Mouse (Mus musculus): ENCODE data around the gene Slc38a10. TPM values are rescaled to one million over a fixed set of nuclear protein-coding genes. Genes with fewer than 3 reads are reported as not detected.
A peak's percentile ranks its signal among the peaks of the same experiment; 100 is the strongest.

The Slc38a10 gene
- polyA plus RNA-seq, 1 experiment from 2014 or later = 77.5 TPM

DNA sequence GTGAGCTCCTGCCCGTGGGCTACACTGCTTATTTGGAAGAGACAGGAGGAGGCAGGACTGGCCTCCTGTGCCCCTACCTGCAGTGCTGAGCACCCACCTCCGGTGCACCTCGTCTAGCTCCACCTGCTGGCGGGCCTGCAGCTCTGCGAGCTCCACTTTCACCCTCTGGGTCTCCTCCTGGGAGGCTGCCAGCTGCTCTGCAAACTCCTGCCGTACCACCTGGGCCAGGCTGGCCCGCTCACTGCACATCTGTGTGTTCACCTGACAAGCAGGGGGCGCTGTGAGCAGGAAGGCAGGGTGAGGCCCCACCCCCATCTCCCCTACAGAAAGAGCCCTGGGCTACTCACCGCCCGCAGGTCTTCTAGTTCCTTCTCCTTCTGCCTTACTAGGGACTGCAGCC, 85.9 kb downstream of the Slc38a10 start:
- Histone ChIP-seq H3K27me3 (no peaks in the 10 kb centered on the region; the same call in 1 of the 2 replicates), H3K4me1 (replicated peaks) (peaks cover 10% of the 10 kb centered on the region; the same call in 1 of the 2 replicates), H3K9me3 (replicated peaks) (no peaks in the 10 kb centered on the region), H3K4me3 (no peak overlapping the region), H3K36me3 (peaks cover 10% of the 10 kb centered on the region; the same call in 1 of the 2 replicates), H3K27ac (0 out of 2 replicates have a peak overlapping the region, but pooled peaks have one; percentile 38), H3K9ac (no peak overlapping the region), H3K4me2 (peak overlapping the region; percentile 34)
- WGBS = 24% methylated on average over 10 of the region's 10 CpGs
- ATAC-seq (replicated peaks; ENCODE audit: insufficient number of reproducible peaks, insufficient read depth, low FRiP score, low read depth) = peak; percentile 47

DNA sequence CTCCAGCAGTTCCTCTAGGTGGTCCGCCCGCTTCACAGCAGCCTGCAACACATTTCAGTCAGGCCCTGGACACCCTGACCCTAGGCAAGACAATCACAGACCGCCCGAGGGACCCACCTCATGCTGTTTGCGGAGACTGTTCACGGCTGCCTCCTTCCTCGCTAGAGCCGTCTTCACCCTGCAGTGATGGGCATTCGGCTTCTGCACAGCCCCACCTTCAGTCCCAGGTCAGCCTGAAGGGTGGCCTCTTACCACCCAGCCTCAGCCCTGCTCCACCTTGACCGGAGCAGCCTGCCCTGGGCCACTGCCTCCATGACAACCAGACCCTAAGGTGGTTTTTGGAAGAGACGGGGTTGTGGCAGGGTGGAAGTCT, 86.5 kb downstream of the Slc38a10 start:
- Histone ChIP-seq H3K4me2 (no peak overlapping the region), H3K9me3 (replicated peaks) (no peaks in the 10 kb centered on the region), H3K4me3 (no peak overlapping the region), H3K27me3 (no peaks in the 10 kb centered on the region; the same call in 1 of the 2 replicates), H3K27ac (no peak overlapping the region), H3K4me1 (replicated peaks) (peaks cover 10% of the 10 kb centered on the region; the same call in 1 of the 2 replicates), H3K36me3 (peaks cover 7% of the 10 kb centered on the region; the same call in 1 of the 2 replicates), H3K9ac (no peak overlapping the region)
- 92% methylated on average over 11 of the region's 11 CpGs for WGBS
- no peak for ATAC-seq (replicated peaks; ENCODE audit: insufficient number of reproducible peaks, insufficient read depth, low FRiP score, low read depth)

DNA sequence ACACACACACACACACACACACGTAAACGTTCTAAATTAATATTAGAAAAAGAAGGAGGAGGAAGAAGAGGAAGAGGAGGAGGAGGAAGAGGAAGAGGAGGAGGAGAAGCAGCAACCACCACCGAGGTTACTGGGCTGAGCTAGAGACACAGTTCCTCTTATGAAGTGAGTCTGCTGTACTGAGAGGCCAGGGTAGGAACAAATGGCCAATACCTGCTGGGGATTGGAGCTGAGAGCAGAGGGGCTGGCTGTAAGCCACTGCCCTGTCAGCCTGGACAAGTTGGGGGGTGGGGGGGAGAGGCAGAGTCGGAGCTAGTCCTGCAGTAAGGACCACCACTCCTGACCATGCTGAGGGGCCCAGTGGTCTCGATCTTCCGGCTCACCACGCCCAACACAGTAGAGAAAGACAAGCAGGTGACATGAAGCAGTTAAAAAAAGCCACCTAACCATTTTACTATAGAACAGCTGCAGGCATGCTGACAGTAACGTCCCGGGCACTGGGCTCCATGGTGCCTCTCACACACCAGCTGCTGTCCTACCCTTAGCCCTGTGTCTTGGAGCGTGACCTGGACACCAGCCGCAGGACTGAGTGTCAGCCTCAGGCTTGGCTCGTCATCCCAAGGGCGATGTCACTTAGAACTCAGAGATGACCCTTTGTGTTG, 87.0 kb downstream of the Slc38a10 start:
- no peaks in the 10 kb centered on the region; the same call in 1 of the 2 replicates for H3K27me3 ChIP-seq
- ATAC-seq (replicated peaks; ENCODE audit: insufficient number of reproducible peaks, insufficient read depth, low FRiP score, low read depth) = no peak
- peaks cover 10% of the 10 kb centered on the region; the same call in 1 of the 2 replicates for H3K4me1 ChIP-seq (replicated peaks)
- WGBS = 84% methylated on average over 13 of the region's 13 CpGs
- H3K36me3 ChIP-seq = peaks cover 7% of the 10 kb centered on the region; the same call in 1 of the 2 replicates
- H3K4me2 ChIP-seq = no peak overlapping the region
- H3K9me3 ChIP-seq (replicated peaks) = no peaks in the 10 kb centered on the region
- H3K9ac ChIP-seq = no peak overlapping the region
- no peak overlapping the region for H3K4me3 ChIP-seq
- H3K27ac ChIP-seq = no peak overlapping the region

DNA sequence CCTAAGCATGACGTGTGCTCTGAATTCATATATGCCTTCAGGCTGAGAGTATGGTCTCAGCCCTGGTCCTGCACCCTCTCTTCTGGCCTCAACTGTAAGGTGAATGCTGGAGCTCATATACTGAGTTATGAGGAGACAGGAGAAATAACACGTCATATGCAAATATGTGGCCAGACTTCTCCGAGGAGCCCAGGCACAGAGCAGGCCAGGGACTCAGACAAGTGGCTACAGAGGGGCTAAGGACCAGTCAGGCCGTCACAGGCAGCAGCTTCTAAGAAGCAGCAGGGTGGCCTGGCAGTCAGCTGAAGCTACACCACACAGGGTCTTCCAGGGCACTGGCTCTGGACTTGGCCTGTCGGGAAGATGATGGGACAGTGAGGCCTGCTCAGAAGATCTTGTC, 87.8 kb downstream of the Slc38a10 start:
- Histone ChIP-seq H3K9me3 (replicated peaks) (no peaks in the 10 kb centered on the region), H3K27ac (no peak overlapping the region), H3K4me3 (no peak overlapping the region), H3K27me3 (no peaks in the 10 kb centered on the region; the same call in 1 of the 2 replicates), H3K9ac (no peak overlapping the region), H3K36me3 (peaks cover 2% of the 10 kb centered on the region; the same call in 1 of the 2 replicates), H3K4me2 (no peak overlapping the region), H3K4me1 (replicated peaks) (peaks cover 10% of the 10 kb centered on the region; the same call in 1 of the 2 replicates)
- ATAC-seq (replicated peaks; ENCODE audit: insufficient number of reproducible peaks, insufficient read depth, low FRiP score, low read depth) = no peak
- WGBS = 75% methylated on average over 5 of the region's 5 CpGs

DNA sequence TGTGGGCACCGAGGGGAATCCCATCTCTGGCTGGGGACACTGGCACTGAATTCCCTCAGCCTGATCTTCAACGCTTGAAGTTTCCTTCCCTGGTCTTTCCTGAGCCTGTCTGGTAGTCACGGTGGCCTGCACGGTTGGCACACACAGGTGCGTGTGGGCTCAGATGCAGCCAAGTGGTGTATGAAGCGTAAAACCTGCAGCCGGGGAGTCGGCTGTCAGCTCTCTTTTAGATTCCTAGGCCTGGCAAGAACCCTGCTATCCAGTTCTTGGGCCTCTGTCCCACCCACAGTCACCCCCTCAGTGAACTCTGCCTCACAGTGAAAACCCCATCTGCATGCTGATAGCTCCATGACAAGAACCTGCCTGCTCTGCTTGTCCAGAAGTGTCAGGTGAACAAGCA, 90.5 kb downstream of the Slc38a10 start:
- H3K9ac ChIP-seq = no peak overlapping the region
- H3K27me3 ChIP-seq = no peaks in the 10 kb centered on the region; the same call in 1 of the 2 replicates
- WGBS = 68% methylated on average over 8 of the region's 8 CpGs
- no peak overlapping the region for H3K4me2 ChIP-seq
- no peaks in the 10 kb centered on the region for H3K9me3 ChIP-seq (replicated peaks)
- no peak overlapping the region for H3K27ac ChIP-seq
- no peak overlapping the region for H3K4me3 ChIP-seq
- H3K36me3 ChIP-seq = no peaks in the 10 kb centered on the region
- peaks cover 4% of the 10 kb centered on the region; the same call in 1 of the 2 replicates for H3K4me1 ChIP-seq (replicated peaks)
- no peak for ATAC-seq (replicated peaks; ENCODE audit: insufficient number of reproducible peaks, insufficient read depth, low FRiP score, low read depth)

DNA sequence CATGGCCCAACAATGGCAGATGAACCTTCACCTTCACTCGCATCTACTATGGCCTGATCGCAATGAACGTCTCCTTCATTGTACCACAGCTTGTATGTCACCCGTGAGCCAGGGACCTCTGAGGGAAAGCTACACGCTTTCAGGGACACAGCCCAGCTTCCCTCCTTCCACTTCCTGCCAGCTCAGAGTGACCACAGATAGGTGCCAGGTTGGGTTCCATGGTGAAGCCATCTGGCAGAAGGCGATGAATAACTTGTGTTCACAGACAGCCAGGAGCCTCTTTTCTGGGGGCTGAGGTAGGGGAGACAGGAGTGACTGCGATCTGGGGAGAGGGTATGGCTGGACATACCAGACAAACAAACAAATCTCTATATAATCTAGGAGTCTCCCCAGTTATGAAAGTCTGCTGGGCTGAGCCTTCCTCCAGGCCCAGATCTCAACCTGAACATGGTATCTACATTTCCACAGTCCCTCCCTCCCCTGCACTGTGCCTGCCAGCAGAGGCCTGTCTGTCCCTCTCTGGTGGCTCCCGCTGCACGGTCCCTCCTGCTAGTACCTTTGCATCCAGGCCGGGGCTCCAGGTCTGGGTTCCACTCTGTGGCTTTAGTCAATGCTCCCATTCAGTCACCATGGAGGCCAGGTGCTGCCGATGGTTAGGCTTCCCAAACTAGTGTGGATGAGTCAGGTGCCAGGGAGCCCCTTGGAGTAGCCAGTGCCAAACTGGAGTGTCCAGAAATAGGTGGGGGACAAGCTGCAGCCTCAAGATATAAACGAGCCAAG, 95.0 kb downstream of the Slc38a10 start:
- Histone ChIP-seq H3K9me3 (replicated peaks) (no peaks in the 10 kb centered on the region), H3K27ac (no peak overlapping the region), H3K4me3 (no peak overlapping the region), H3K36me3 (no peaks in the 10 kb centered on the region), H3K9ac (no peak overlapping the region), H3K4me1 (replicated peaks) (peaks cover 11% of the 10 kb centered on the region), H3K27me3 (no peaks in the 10 kb centered on the region), H3K4me2 (no peak overlapping the region)
- WGBS = 74% methylated on average over 12 of the region's 12 CpGs
- ATAC-seq (replicated peaks; ENCODE audit: insufficient number of reproducible peaks, insufficient read depth, low FRiP score, low read depth) = no peak

Small RNAs within 50 kb of the gene (microRNA-seq; reads per million reads assigned to microRNA genes)
- gene Gm25948 = not detected

Other genes with a start within 250 kb of the Slc38a10 start
- gene Chmp6, start 237.9 kb downstream of the Slc38a10 start, polyA plus RNA-seq (2015; fragmentation: Nextera tagmentation; extraction: Ambion mirVana) = 57.3 and 69.5 TPM in 2 replicates
- 11.0 and 16.3 TPM in 2 replicates for gene Baiap2, start 208.6 kb downstream of the Slc38a10 start, polyA plus RNA-seq (2015; fragmentation: Nextera tagmentation; extraction: Ambion mirVana)
- gene Aatk, start 104.2 kb downstream of the Slc38a10 start, polyA plus RNA-seq (2015; fragmentation: Nextera tagmentation; extraction: Ambion mirVana) = 0.68 and 2.5 TPM in 2 replicates
- 9.9 and 16.5 TPM in 2 replicates for gene Cep131, start 64.5 kb downstream of the Slc38a10 start, polyA plus RNA-seq (2015; fragmentation: Nextera tagmentation; extraction: Ambion mirVana)
- 13.2 and 17.0 TPM in 2 replicates for gene Tepsin, start 52.6 kb downstream of the Slc38a10 start, polyA plus RNA-seq (2015; fragmentation: Nextera tagmentation; extraction: Ambion mirVana)
- gene Ndufaf8, start 52.4 kb downstream of the Slc38a10 start, polyA plus RNA-seq (2015; fragmentation: Nextera tagmentation; extraction: Ambion mirVana) = 80.9 and 84.1 TPM in 2 replicates
- 4.2 and 5.7 TPM in 2 replicates for gene Bahcc1, start 81.6 kb upstream of the Slc38a10 start, polyA plus RNA-seq (2015; fragmentation: Nextera tagmentation; extraction: Ambion mirVana)
- 921 and 1,308 TPM in 2 replicates for gene Actg1, start 197.2 kb upstream of the Slc38a10 start, polyA plus RNA-seq (2015; fragmentation: Nextera tagmentation; extraction: Ambion mirVana)
- 0.42 and 0.66 TPM in 2 replicates for gene Fscn2, start 210.2 kb upstream of the Slc38a10 start, polyA plus RNA-seq (2015; fragmentation: Nextera tagmentation; extraction: Ambion mirVana)
- 27.0 and 38.0 TPM in 2 replicates for gene Faap100, start 227.4 kb upstream of the Slc38a10 start, polyA plus RNA-seq (2015; fragmentation: Nextera tagmentation; extraction: Ambion mirVana)

Data from heart, embryonic 15.5 days (tissue).